In the genomic region with DNA sequence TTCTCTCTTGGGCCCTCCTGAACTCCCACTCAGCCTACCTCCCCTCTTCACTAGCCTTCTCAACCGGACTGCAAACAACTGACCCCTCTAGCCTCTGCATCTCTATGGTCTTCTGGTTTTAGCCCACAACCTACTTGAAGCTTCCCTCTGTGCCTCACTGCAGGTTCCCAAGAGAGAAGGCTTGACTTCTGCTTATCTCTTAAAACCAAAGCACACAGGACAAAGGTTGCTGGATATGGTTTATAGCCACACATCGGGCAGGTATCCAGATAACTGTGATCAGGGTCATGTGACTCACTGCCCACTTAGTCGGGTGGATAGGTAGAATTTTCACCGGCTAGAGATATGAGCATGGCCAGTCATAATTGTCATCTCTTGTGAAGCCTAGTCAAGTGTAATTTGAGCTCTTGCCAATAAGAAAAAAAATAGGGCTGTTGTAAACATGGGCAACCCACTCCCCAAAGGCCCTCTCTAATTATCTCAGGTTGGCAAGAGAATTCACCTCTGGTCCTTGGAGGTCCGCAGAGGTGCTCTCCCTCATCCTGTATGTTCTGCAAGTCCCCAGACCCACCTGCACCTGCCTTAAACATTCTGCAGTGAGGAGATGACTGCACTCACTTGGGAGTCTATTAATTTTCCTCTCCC, we compare ENCODE assay signal across 1 mouse cellular context.
TF ChIP-seq lines count a peak whose summit lies in the region.

No protein-coding gene starts in this region.

TF ChIP-seq in MEL, 35 proteins besides CTCF, POLR2A, EP300 and RAD21 (continued from another document):
- TF ChIP-seq MEF2A (IDR thresholded peaks at IDR 0.05; ENCODE audit: extremely low read depth, insufficient replicate concordance, low read depth, low read length, poor library complexity, severe bottlenecking), result no peak
- TF ChIP-seq MYB (IDR thresholded peaks at IDR 0.05; ENCODE audit: low read depth, low read length), result no peak
- peak; percentile 60; the same call in 1 of the 2 replicates for TF ChIP-seq ZNF384 (IDR thresholded peaks at IDR 0.05; ENCODE audit: low read depth, low read length)
- TF ChIP-seq MAFK (IDR thresholded peaks at IDR 0.05; ENCODE audit: borderline replicate concordance, low read depth, low read length), result no peak
- no peak for TF ChIP-seq JUND (IDR thresholded peaks at IDR 0.05; ENCODE audit: low read depth, low read length)
- no peak for TF ChIP-seq CHD2 (IDR thresholded peaks at IDR 0.05; ENCODE audit: low read length)
- TF ChIP-seq BHLHE40 (IDR thresholded peaks at IDR 0.05; ENCODE audit: borderline replicate concordance, low read depth, low read length), result no peak; the same call in 1 of the 2 replicates
- TF ChIP-seq KAT2A (conservative IDR thresholded peaks at IDR 0.05; ENCODE audit: low read depth, low read length), result no peak
- no peak for TF ChIP-seq E2F4 (IDR thresholded peaks at IDR 0.05; ENCODE audit: borderline replicate concordance, low read depth, low read length)
- TF ChIP-seq POLR2AphosphoS5 (IDR thresholded peaks at IDR 0.05; ENCODE audit: borderline replicate concordance, low read depth, low read length), result no peak
- TF ChIP-seq TAL1 (IDR thresholded peaks at IDR 0.05; ENCODE audit: low read length), result peak; percentile 62
- no peak for TF ChIP-seq CHD1 (IDR thresholded peaks at IDR 0.05; ENCODE audit: low read depth, low read length)
- no peak for TF ChIP-seq NELFE (IDR thresholded peaks at IDR 0.05; ENCODE audit: low read depth, low read length)
TF ChIP-seq in MEL: peak in this region for 12.
